Mouse (Mus musculus) sigmoid colon, adult 10 weeks (tissue): ENCODE results near the gene Cd300ld. TPM values are rescaled to one million over a fixed set of nuclear protein-coding genes. Genes with fewer than 3 reads are reported as not detected.

Experiments
- polyA plus RNA-seq: library from polyadenylated mRNA; stranded (reverse); fragments of 350-450 nt; fragmentation: Illumina TruSeq; extraction: RNeasy Lipid Tissue Mini Kit (QIAGEN cat#74804); gene quantifications from one replicate; pipeline ENCODE4 v1.2.3, GENCODE M21; 2014; ENCODE audit warnings: low read depth, low replicate concordance

The Cd300ld gene
- 2.2 TPM for polyA plus RNA-seq

DNA sequence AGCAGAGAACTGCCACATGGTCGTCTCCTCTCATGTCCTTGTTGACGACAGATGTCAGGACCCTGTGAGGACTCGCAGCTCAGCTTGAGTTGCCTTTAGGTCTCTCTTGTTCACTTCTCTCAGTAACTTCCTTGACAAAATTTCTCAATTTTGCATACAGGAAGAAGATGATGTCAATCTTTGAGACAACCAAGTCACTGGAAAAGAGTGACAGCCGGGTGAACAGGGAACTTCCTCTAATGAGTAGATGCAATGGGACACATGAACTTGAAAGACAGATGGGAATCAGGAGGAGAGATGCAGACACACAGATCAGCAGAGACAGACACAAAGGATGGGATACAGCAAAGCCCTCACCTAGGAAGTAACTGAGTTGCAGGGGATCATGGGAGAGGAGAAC, at the start of gene Cd300ld:
Gene Cd300ld, minus strand, starts transcription at position 130 of the 400 bp plus-strand sequence.

DNA sequence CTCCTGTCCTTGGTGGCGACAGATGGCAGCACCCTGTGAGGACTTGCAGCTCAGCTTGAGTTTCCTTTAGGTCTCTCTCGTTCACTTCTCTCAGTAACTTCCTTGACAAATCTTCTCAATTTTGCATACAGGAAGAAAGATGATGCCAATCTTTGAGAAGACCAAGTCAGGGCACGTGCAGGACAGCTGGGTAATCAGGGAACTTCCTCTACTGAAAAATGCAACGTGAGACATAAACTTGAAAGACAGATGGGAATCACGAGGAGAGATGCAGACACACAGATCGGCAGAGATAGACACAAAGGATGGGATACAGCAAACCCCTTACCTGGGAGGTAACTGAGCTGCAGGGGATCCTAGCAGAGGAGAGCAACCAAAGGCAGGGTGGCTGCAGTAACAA, 47.9 kb upstream of the Cd300ld start, which contains the start of gene Cd300ld5:
Gene Cd300ld5, minus strand, starts transcription at position 101 of the 400 bp plus-strand sequence.

DNA sequence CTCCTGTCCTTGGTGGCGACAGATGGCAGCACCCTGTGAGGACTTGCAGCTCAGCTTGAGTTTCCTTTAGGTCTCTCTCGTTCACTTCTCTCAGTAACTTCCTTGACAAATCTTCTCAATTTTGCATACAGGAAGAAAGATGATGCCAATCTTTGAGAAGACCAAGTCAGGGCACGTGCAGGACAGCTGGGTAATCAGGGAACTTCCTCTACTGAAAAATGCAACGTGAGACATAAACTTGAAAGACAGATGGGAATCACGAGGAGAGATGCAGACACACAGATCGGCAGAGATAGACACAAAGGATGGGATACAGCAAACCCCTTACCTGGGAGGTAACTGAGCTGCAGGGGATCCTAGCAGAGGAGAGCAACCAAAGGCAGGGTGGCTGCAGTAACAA, 37.2 kb upstream of the Cd300ld start, which contains the start of gene Cd300ld4:
Gene Cd300ld4, minus strand, starts transcription at position 101 of the 400 bp plus-strand sequence.

DNA sequence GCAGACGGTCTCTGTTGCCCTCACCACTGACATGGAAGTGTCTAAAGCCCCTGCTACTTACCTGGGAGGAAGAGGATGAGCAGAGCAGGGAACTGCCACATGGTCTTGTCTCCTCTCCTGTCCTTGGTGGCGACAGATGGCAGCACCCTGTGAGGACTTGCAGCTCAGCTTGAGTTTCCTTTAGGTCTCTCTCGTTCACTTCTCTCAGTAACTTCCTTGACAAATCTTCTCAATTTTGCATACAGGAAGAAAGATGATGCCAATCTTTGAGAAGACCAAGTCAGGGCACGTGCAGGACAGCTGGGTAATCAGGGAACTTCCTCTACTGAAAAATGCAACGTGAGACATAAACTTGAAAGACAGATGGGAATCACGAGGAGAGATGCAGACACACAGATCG, 26.4 kb upstream of the Cd300ld start, which contains the start of gene Cd300ld2:
Gene Cd300ld2, minus strand, starts transcription at position 101 of the 400 bp plus-strand sequence.

DNA sequence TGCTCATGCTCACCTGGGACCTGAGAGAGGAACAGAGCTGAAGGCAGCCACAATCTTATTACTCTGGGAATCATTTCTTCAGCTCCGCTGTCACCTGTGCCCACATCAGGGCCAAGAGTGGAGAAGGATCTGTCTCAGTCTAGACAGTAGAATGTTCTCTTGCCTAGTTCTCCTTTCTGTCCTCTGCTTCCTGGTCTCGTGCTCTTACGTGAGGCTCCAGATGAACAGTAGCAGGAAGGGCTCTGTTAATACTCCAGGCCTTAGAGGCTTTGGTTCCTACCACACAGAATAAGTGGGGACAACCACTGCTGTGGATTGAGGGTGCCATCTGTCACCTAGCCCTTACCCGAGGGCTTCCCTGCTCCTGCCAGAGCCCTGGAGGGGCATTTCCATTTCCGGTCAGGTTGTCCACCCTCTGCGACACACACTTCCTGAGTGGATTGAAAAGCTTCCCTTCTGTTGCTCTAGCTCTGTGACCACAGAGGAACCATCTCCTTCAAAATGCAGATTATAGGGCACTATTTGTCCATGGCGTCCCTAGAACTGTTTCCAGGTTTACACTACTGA, 11.8 kb upstream of the Cd300ld start, which contains the start of gene Cd300c2:
Gene Cd300c2, minus strand, starts transcription at position 407 of the 567 bp plus-strand sequence.

DNA sequence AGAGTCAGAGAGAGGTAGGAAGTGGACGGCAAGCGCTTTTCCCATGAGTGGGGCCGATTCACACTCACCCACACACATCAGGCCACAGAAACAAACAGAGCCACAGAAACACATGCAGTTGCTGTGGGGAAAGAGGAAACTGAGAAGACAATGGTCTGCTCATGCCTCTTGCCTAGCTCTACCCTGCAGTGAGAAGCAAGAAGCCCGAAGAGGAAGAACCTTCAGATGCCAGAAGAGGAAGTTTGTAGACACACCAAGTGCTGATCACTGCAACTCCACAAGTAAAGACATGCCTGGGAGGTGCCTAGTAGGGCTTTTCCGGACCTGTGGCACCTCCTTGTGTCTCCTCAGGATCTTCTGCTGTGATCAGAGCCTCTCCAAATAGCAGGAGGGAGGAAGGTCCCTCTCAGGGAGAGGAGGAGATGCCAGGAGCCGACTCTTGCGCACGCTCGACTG, 20.9 kb downstream of the Cd300ld start, which contains the start of gene Cd300c:
Gene Cd300c, minus strand, starts transcription at position 406 of the 456 bp plus-strand sequence.

DNA sequence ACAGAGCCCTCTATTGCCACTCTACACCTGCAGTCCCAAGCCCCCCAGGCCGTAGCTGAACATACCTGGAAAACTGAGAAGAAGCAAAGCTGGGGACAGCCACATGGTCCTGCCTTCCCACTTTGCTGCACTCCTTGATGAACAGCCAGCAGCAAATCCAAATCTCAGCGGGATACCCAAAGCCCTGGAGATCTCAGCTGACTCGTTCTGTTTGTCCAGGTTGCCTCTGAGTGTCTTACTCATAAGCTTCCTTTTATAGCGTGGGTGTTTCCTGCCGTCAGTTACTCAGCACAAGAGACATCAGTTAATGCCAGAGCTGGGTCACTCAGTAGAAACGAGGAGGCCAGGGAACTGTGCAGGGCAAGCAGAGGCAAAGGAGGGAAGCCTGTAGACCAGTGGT, 55.6 kb downstream of the Cd300ld start, which contains the start of gene Cd300lb:
Gene Cd300lb, minus strand, starts transcription at position 243 of the 400 bp plus-strand sequence.

Other genes with a start within 250 kb of the Cd300ld start
- gene Kif19a, start 224.5 kb downstream of the Cd300ld start, polyA plus RNA-seq, result not detected
- not detected for gene Btbd17, start 194.0 kb downstream of the Cd300ld start, polyA plus RNA-seq
- not detected for gene Gpr142, start 191.0 kb downstream of the Cd300ld start, polyA plus RNA-seq
- 0.22 TPM for gene Gprc5c, start 138.8 kb downstream of the Cd300ld start, polyA plus RNA-seq
- gene Cd300a, start 99.9 kb downstream of the Cd300ld start, polyA plus RNA-seq, result 0.76 TPM
- 0.73 TPM for gene Cd300lb, start 55.5 kb downstream of the Cd300ld start, polyA plus RNA-seq
- not detected for gene Cd300c, start 20.8 kb downstream of the Cd300ld start, polyA plus RNA-seq
- gene Cd300c2, start 12.0 kb upstream of the Cd300ld start, polyA plus RNA-seq, result 0.82 TPM
- gene Cd300ld2, start 26.3 kb upstream of the Cd300ld start, polyA plus RNA-seq, result not detected
- gene Cd300ld4, start 37.1 kb upstream of the Cd300ld start, polyA plus RNA-seq, result not detected
- 1.5 TPM for gene Cd300ld5, start 47.8 kb upstream of the Cd300ld start, polyA plus RNA-seq
- gene Cd300ld3, start 58.5 kb upstream of the Cd300ld start, polyA plus RNA-seq, result 1.5 TPM
- 2.1 TPM for gene Cd300e, start 72.3 kb upstream of the Cd300ld start, polyA plus RNA-seq
- gene Rab37, start 101.5 kb upstream of the Cd300ld start, polyA plus RNA-seq, result 2.7 TPM
- 1.5 TPM for gene Cd300lf, start 144.1 kb upstream of the Cd300ld start, polyA plus RNA-seq
- 29.7 TPM for gene Slc9a3r1, start 173.4 kb upstream of the Cd300ld start, polyA plus RNA-seq
- gene Tmem104, start 197.6 kb upstream of the Cd300ld start, polyA plus RNA-seq, result 0.50 TPM
- gene Nat9, start 197.9 kb upstream of the Cd300ld start, polyA plus RNA-seq, result 1.3 TPM